Mouse (Mus musculus) ES-Bruce4 (cell line): ENCODE results near the gene Ttll5. TPM values are rescaled to one million over a fixed set of nuclear protein-coding genes. Genes with fewer than 3 reads are reported as not detected.

Experiments used
- H3K27ac ChIP-seq: 2 replicates; pipeline ENCODE4 v1.5.1; 2012; ENCODE audit warnings: low read length, inconsistent platforms; ENCODE audit not compliant: insufficient read depth
- H3K27me3 ChIP-seq: 2 replicates; pipeline ENCODE4 v1.6.1; 2012; ENCODE audit warnings: mild to moderate bottlenecking, low read length, inconsistent platforms; ENCODE audit not compliant: control insufficient read depth, poor library complexity, insufficient read depth, severe bottlenecking
- H3K36me3 ChIP-seq: 2 replicates; pipeline ENCODE4 v1.6.1; 2012; ENCODE audit warnings: inconsistent platforms, mild to moderate bottlenecking, low read length, moderate library complexity; ENCODE audit not compliant: control insufficient read depth, poor library complexity, insufficient read depth, severe bottlenecking
- H3K4me1 ChIP-seq: one replicate; pipeline ENCODE4 v1.8.1; 2011; ENCODE audit warnings: low read length; ENCODE audit not compliant: control insufficient read depth, insufficient read depth
- H3K4me3 ChIP-seq: 2 replicates; pipeline ENCODE4 v1.5.1; 2011; ENCODE audit warnings: low read depth, mild to moderate bottlenecking, low read length
- H3K9ac ChIP-seq: 2 replicates; pipeline ENCODE4 v1.6.1; 2012; ENCODE audit warnings: low read depth, mild to moderate bottlenecking, inconsistent platforms; ENCODE audit not compliant: poor library complexity, severe bottlenecking
- H3K9me3 ChIP-seq: replicated peaks from 2 replicates; pipeline ENCODE4 v1.6.1; 2012; ENCODE audit warnings: mild to moderate bottlenecking, low read length, inconsistent platforms; ENCODE audit not compliant: control insufficient read depth, poor library complexity, insufficient read depth, severe bottlenecking
- CTCF ChIP-seq: IDR thresholded peaks from one replicate; pipeline ENCODE4 v1.8.1; 2011; ENCODE audit warnings: low read depth, low read length
- EP300 ChIP-seq: IDR thresholded peaks from 2 replicates; pipeline ENCODE4 v1.6.1; 2011; ENCODE audit warnings: low read depth, low read length; ENCODE audit not compliant: insufficient read depth
- POLR2A ChIP-seq: IDR thresholded peaks from one replicate; pipeline ENCODE4 v1.8.1; 2011; ENCODE audit warnings: low read length; ENCODE audit not compliant: insufficient read depth
- polyA plus RNA-seq: library from polyadenylated mRNA; stranded (reverse); fragments of >200 nt; gene quantifications from 2 replicates; pipeline ENCODE4 v1.2.4, GENCODE M21; 2011; ENCODE audit warnings: low read depth; ENCODE audit not compliant: missing spikeins, insufficient read depth, insufficient read length

Gene Ttll5
- polyA plus RNA-seq, 1 experiment = 19.4 TPM

GRCm38 (mm10) chr12:86102686-86103085 lies 278.2 kb downstream of the Ttll5 start:
- Histone ChIP-seq H3K9ac (no peak overlapping the region), H3K9me3 (no peaks in the 10 kb centered on the region), H3K4me3 (no peak overlapping the region), H3K4me1 (no peaks in the 10 kb centered on the region), H3K27me3 (no peaks in the 10 kb centered on the region), H3K36me3 (no peaks in the 10 kb centered on the region), H3K27ac (no peak overlapping the region)
- no peak for TF ChIP-seq EP300
- no peak for TF ChIP-seq CTCF
- TF ChIP-seq POLR2A = no peak

GRCm38 (mm10) chr12:86103391-86103790 lies 278.9 kb downstream of the Ttll5 start:
- TF ChIP-seq CTCF (no peak), POLR2A (no peak), EP300 (no peak)
- Histone ChIP-seq H3K4me3 (no peak overlapping the region), H3K27ac (no peak overlapping the region)

GRCm38 (mm10) chr12:86103852-86104251 lies 279.4 kb downstream of the Ttll5 start:
- Histone ChIP-seq H3K36me3 (no peaks in the 10 kb centered on the region), H3K9me3 (no peaks in the 10 kb centered on the region), H3K9ac (no peak overlapping the region), H3K27ac (no peak overlapping the region), H3K27me3 (no peaks in the 10 kb centered on the region), H3K4me3 (no peak overlapping the region), H3K4me1 (no peaks in the 10 kb centered on the region)
- TF ChIP-seq EP300 = no peak
- TF ChIP-seq CTCF = no peak
- no peak for TF ChIP-seq POLR2A

More at GRCm38 (mm10) chr12:86103391-86103790, 278.9 kb downstream of the Ttll5 start:
- Histone ChIP-seq H3K9me3 (no peaks in the 10 kb centered on the region), H3K36me3 (no peaks in the 10 kb centered on the region), H3K9ac (no peak overlapping the region), H3K27me3 (no peaks in the 10 kb centered on the region), H3K4me1 (no peaks in the 10 kb centered on the region)

- Histone ChIP-seq H3K36me3 (no peaks in the 10 kb centered on the region), H3K4me3 (no peak overlapping the region), H3K27me3 (no peaks in the 10 kb centered on the region), H3K9ac (no peak overlapping the region), H3K4me1 (no peaks in the 10 kb centered on the region), H3K9me3 (no peaks in the 10 kb centered on the region), H3K27ac (no peak overlapping the region)
- TF ChIP-seq CTCF (no peak), EP300 (no peak), POLR2A (no peak)
These were observed 279.8 kb downstream of the Ttll5 start for GRCm38 (mm10) chr12:86104297-86104696.

- Histone ChIP-seq H3K27ac (no peak overlapping the region), H3K27me3 (no peaks in the 10 kb centered on the region), H3K9me3 (no peaks in the 10 kb centered on the region), H3K4me1 (no peaks in the 10 kb centered on the region), H3K9ac (no peak overlapping the region), H3K4me3 (no peak overlapping the region), H3K36me3 (no peaks in the 10 kb centered on the region)
- no peak for TF ChIP-seq CTCF
- TF ChIP-seq EP300 = no peak
- no peak for TF ChIP-seq POLR2A
These were observed 281.1 kb downstream of the Ttll5 start for GRCm38 (mm10) chr12:86105546-86105945.

GRCm38 (mm10) chr12:86106086-86106485 lies 281.6 kb downstream of the Ttll5 start:
- Histone ChIP-seq H3K4me3 (no peak overlapping the region), H3K36me3 (no peaks in the 10 kb centered on the region), H3K27ac (no peak overlapping the region), H3K4me1 (no peaks in the 10 kb centered on the region), H3K27me3 (no peaks in the 10 kb centered on the region), H3K9ac (no peak overlapping the region), H3K9me3 (no peaks in the 10 kb centered on the region)
- TF ChIP-seq EP300 (no peak), CTCF (no peak), POLR2A (no peak)

- Histone ChIP-seq H3K27ac (no peak overlapping the region), H3K36me3 (no peaks in the 10 kb centered on the region), H3K9me3 (no peaks in the 10 kb centered on the region), H3K9ac (no peak overlapping the region), H3K4me3 (no peak overlapping the region), H3K27me3 (no peaks in the 10 kb centered on the region), H3K4me1 (no peaks in the 10 kb centered on the region)
- no peak for TF ChIP-seq CTCF
- TF ChIP-seq POLR2A = no peak
- no peak for TF ChIP-seq EP300
These were observed 283.2 kb downstream of the Ttll5 start for GRCm38 (mm10) chr12:86107645-86108044.
